Mouse (Mus musculus) ES-E14 (cell line): ENCODE data around the gene Rpn1. TPM values are rescaled to one million over a fixed set of nuclear protein-coding genes. Genes with fewer than 3 reads are reported as not detected.

ENCODE experiments used
- DNase-seq: peaks from one replicate; pipeline ENCODE4 v3.0.0-alpha.2; 2013; ENCODE audit warnings: low read depth, low spot score
- H3K27ac ChIP-seq: 2 replicates; pipeline ENCODE4 v1.5.1; 2012; ENCODE audit warnings: low read depth, mild to moderate bottlenecking, low read length, moderate library complexity, mixed read lengths; ENCODE audit not compliant: poor library complexity, insufficient read depth, severe bottlenecking
- H3K36me3 ChIP-seq: 2 replicates; pipeline ENCODE4 v1.6.1; 2012; ENCODE audit warnings: mild to moderate bottlenecking, low read length, moderate library complexity, mixed read lengths; ENCODE audit not compliant: control insufficient read depth, poor library complexity, insufficient read depth, severe bottlenecking
- H3K4me1 ChIP-seq, 2 experiments: fragments of 150-350 bp in 1 of 2; sonication (generic) in 1 of 2; 2 replicates each; pipeline ENCODE4 v1.6.1; 2012; ENCODE audit warnings: low read length in 2 of 2, mild to moderate bottlenecking in 1 of 2, mixed read lengths in 1 of 2; ENCODE audit not compliant: control insufficient read depth in 2 of 2, insufficient read depth in 2 of 2, poor library complexity in 1 of 2
- H3K4me3 ChIP-seq, 2 experiments: fragments of 150-350 bp in 1 of 2; sonication (generic) in 1 of 2; 2 replicates each; pipeline ENCODE4 v1.5.1; 2012; ENCODE audit warnings: low read length in 2 of 2, low read depth in 1 of 2, mild to moderate bottlenecking in 1 of 2, mixed read lengths in 1 of 2; ENCODE audit not compliant: insufficient read depth in 1 of 2, poor library complexity in 1 of 2, severe bottlenecking in 1 of 2
- H3K9ac ChIP-seq: 2 replicates; pipeline ENCODE4 v1.6.1; 2012; ENCODE audit warnings: low read depth, mild to moderate bottlenecking, low read length, mixed read lengths; ENCODE audit not compliant: poor library complexity, insufficient read depth, severe bottlenecking
- H3K9me3 ChIP-seq: fragments of 150-350 bp; sonication (generic); 2 replicates; pipeline ENCODE4 v1.6.1; 2012; ENCODE audit warnings: low read depth, mild to moderate bottlenecking, low read length; ENCODE audit not compliant: control insufficient read depth, insufficient read depth
- CHD2 ChIP-seq: IDR thresholded peaks from 2 replicates; pipeline ENCODE4 v1.6.1; 2014; ENCODE audit warnings: mild to moderate bottlenecking, low read depth, low read length, inconsistent platforms
- HCFC1 ChIP-seq: IDR thresholded peaks from 2 replicates; pipeline ENCODE4 v1.6.1; 2012; ENCODE audit warnings: low read length, inconsistent platforms, borderline replicate concordance; ENCODE audit not compliant: insufficient read depth
- MAFK ChIP-seq: IDR thresholded peaks from 2 replicates; pipeline ENCODE4 v1.6.1; 2014; ENCODE audit warnings: mild to moderate bottlenecking, low read depth, low read length, inconsistent platforms; ENCODE audit not compliant: insufficient read depth
- ZC3H11A ChIP-seq: IDR thresholded peaks from 2 replicates; pipeline ENCODE4 v1.6.1; 2012; ENCODE audit warnings: low read depth, mild to moderate bottlenecking, inconsistent platforms, low read length, borderline replicate concordance
- ZNF384 ChIP-seq: IDR thresholded peaks from 2 replicates; pipeline ENCODE4 v1.6.1; 2012; ENCODE audit warnings: low read depth, low read length, inconsistent platforms
- in situ Hi-C, 2 experiments: fragments of 600-800 bp; cut with MboI; formaldehyde crosslinking; loops; one replicate each; pipeline ENCODE4 v1.15.1; 2025; ENCODE audit warnings: low sequenced_read_pairs in 2 of 2, inconsistent platforms in 1 of 2; ENCODE audit not compliant: unreplicated experiment in 2 of 2
- total RNA-seq: library from RNA; depleted of rRNA; stranded (reverse); fragments of 300-350 nt; gene quantifications from 2 replicates; pipeline ENCODE4 v1.2.3, GENCODE M21; 2012

The Rpn1 gene
- total RNA-seq, 1 experiment = 376 TPM

DNA sequence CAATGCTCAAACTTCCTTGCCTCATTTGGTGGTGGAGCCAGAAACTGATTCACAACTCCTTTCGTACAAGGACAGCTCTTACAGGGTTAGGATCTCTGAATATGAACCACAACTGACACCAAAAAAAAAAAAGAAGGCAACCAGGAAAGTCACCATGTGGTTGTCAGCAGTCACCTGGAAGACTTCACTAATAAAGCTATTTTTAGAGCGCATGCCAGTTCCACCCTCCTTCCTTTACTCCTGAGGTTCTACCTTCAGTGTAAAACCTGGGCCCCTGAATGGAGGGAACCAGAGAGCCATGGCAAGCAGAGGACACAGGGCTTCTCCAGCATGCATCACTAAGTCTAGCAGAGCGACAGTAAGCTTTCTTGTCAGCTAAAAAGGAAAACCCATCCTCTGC, 41.9 kb upstream of the Rpn1 start:
- DNase-seq = no peak
- Histone ChIP-seq H3K36me3 (peaks cover 4% of the 10 kb centered on the region; the same call in 1 of the 2 replicates), H3K4me3 (no peak overlapping the region), H3K9me3 (no peaks in the 10 kb centered on the region), H3K9ac (no peak overlapping the region), H3K4me1 (peaks cover 3 to 13% of the 10 kb centered on the region in 2 experiments; a peak in 2 of 4 replicates), H3K27ac (no peak overlapping the region)
- TF ChIP-seq MAFK (no peak), HCFC1 (no peak), CHD2 (no peak), ZNF384 (no peak), ZC3H11A (no peak)
- in situ Hi-C loops = no loop called here

- H3K9me3 ChIP-seq = no peaks in the 10 kb centered on the region
- H3K36me3 ChIP-seq = 0 out of 2 replicates have a peak, but pooled peaks cover 2% of the 10 kb centered on the region
- TF ChIP-seq ZC3H11A (no peak), HCFC1 (no peak)
- peak overlapping the region; percentile 86 to 93 for H3K4me3 ChIP-seq
- no peak for DNase-seq
- peaks cover 3 to 4% of the 10 kb centered on the region in 2 experiments; a peak in 1 of 4 replicates for H3K4me1 ChIP-seq
- H3K27ac ChIP-seq = peak overlapping the region; percentile 88; the same call in 1 of the 2 replicates
- H3K9ac ChIP-seq = peak overlapping the region; percentile 97
- in situ Hi-C loops = no loop called here
These were observed 40.1 kb upstream of the Rpn1 start for GRCm38 (mm10) chr6:88044234-88044576.

DNA sequence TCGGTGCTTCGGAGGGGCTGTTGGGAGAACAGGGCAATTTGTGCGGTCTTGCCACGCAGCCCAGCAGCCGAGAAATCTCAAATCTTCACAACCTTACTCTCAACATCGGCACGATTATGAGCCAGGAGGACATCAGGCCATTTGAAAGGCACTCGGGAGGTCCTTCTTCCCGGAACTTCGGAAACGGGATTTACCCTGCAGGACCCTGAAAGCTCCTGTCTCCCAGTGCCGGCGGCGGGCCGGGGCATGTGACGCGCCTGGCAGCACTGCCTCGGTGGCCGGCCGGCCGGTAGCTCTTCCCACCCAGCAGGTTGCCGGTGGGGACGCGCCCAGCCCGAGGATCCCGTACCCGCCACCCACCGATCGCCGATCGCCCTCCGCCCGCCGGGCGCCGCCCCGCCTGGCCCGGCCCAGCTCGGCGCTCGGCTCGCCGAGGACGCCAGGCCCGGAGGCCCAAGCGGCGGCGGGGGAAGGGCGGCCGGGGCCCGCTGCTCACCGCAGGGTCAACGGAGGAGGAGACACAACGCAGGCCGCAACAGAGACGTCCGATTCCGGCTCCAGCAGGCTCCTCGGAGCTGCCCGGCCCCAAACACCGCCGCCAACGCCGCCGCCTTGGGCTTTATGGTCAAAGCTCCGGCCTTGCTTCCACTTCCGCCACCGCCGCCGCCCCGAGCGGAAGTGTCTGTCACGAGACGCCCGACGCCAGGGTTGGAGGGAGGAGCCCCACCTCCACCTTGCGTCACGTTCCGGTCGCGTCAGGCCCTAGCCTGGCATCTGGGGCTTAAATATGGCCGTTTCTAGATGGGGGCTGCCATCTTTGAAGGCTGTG, 39.5 kb upstream of the Rpn1 start, which contains the start of gene Rab7:
Gene Rab7 (minus strand): TSS at position 694 of the 829 bp plus-strand sequence.
- TF ChIP-seq HCFC1 (peak; percentile 82; the same call in 1 of the 2 replicates), ZC3H11A (no peak)
- peak within 1 kb of the TSS; percentile 88 for H3K27ac ChIP-seq

DNA sequence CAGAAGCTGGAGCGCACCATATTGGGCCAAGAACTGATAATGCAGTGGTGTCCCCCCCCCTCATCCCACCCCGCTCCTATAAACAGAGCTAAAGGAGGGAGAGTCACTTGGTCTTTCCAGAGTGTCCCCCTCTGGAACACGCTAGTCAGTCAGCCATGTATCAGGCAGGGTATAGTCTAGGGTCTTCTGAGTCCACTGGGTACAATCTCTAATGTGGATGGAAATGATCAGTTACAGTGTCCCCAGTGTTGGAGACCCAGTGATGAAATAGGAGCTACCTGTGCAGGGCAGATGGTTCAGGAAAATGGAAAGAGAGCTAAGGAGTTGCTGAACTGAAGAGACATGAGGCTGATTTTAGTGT, 38.9 kb upstream of the Rpn1 start:
- H3K4me1 ChIP-seq = peaks cover 3 to 4% of the 10 kb centered on the region in 2 experiments; a peak in 1 of 4 replicates
- in situ Hi-C loops = no loop called here
- peak overlapping the region; percentile 41; the same call in 1 of the 2 replicates for H3K9ac ChIP-seq
- H3K9me3 ChIP-seq = no peaks in the 10 kb centered on the region
- TF ChIP-seq ZNF384 (no peak), MAFK (no peak), CHD2 (no peak), ZC3H11A (no peak), HCFC1 (no peak)
- no peaks in the 10 kb centered on the region for H3K36me3 ChIP-seq
- peak overlapping the region; percentile 43 to 64 for H3K4me3 ChIP-seq
- H3K27ac ChIP-seq = peak overlapping the region; percentile 45; the same call in 1 of the 2 replicates
- DNase-seq = no peak

More for the DNA sequence above, 39.5 kb upstream of the Rpn1 start, which contains the start of gene Rab7:
- peak; percentile 90 for DNase-seq
- H3K36me3 ChIP-seq = no peaks in the 10 kb centered on the region
- H3K4me3 ChIP-seq = peak within 1 kb of the TSS; percentile 86 to 93
- in situ Hi-C loops = no loop called here
- no peaks in the 10 kb centered on the region for H3K9me3 ChIP-seq
- H3K9ac ChIP-seq = peak within 1 kb of the TSS; percentile 97
- H3K4me1 ChIP-seq = peaks cover 3 to 4% of the 10 kb centered on the region in 2 experiments; a peak in 1 of 4 replicates
